Mouse (Mus musculus): ENCODE results near the gene Ddx39.

Gene Ddx39

DNA sequence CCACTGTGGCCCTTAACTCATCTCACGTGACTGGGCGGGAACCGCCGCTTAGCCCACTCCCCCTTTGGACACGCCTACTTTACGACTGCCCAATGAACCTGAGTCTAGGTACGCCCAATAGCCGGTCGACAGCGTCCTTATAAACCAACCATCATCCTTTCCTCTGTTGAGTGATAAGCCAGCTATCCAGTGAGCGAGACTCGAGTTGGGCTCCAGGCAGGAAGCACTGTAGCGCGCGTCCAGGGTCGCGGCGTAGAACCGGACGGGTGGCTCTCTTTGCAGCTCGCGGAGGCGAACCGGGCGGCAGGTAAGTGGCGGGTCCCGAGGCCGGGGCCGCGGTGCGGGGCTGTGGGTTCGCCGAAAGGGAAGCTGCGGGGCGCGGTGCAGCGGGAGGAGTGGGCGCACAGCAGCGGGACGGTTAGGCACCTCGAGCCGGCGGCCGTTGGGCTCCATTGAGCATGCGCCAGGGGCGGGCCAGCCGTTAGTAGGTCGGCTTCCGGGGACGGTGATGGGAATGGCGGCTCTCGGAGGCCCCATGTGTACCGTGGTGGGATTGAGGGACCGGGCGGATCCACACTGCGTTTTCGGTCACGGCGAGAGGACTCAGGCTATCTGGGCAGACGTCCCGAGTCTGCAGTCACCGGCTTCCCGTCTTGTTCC lies at the start of gene Ddx39:
TSS of gene Ddx39 (plus strand) at position 147 of the 660 bp plus-strand sequence.
- peak; percentile 99 for DNase-seq (ENCODE audit: low spot score)

- DNase-seq (ENCODE audit: low spot score): no peak
These were observed 48.8 kb upstream of the Ddx39 start, which contains the start of gene Ptger1 for GRCm38 (mm10) chr8:83665969-83666865. Gene Ptger1 (plus strand): TSS chr8:83666678.

GRCm38 (mm10) chr8:83666866-83667234 lies 48.1 kb upstream of the Ddx39 start:
- no peak for DNase-seq (ENCODE audit: low spot score)

- DNase-seq (ENCODE audit: low spot score): no peak
These were observed 47.5 kb upstream of the Ddx39 start for GRCm38 (mm10) chr8:83667526-83667925.

- peak; percentile 46 for DNase-seq (ENCODE audit: low spot score)
These were observed 46.7 kb upstream of the Ddx39 start for GRCm38 (mm10) chr8:83668010-83668916.

DNA sequence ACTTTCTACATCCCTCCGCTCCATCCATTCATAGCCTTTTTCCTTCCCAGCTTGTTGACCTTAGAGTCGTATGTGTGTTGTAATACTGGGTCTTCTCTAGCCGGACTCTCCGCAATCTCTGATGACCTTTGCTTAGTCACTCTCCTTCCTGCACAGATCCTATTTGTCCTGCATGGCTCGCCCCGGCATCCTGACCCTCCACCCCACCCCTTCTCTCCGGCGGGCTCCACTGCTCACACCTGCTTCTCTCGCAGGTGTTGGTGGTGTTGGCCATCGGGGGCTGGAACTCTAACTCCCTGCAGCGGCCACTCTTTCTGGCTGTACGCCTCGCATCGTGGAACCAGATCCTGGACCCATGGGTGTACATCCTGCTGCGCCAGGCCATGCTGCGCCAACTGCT lies 46.0 kb upstream of the Ddx39 start:
- no peak for DNase-seq (ENCODE audit: low spot score)

DNA sequence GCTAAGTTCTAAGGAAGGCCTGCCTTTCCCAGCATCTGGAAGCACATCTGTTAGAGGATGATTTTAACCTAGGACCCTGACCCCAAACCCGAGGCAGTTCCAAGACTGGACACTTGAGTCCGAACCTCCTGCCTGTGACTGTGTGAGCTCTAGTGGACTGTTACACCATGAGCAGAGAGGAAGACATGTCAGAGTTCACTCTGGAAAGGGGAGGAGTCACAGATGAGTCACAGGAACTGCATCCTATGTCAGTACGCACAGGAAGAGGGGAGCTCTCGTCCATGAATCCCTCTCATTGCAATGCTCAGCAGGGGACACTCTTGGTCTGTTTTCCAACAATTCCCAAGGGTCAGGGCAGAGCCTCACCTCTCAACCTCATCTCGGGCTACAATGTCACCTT lies 42.0 kb upstream of the Ddx39 start:
- no peak for DNase-seq (ENCODE audit: low spot score)

GRCm38 (mm10) chr8:83674497-83674896 lies 40.5 kb upstream of the Ddx39 start:
- DNase-seq (ENCODE audit: low spot score): no peak

DNA sequence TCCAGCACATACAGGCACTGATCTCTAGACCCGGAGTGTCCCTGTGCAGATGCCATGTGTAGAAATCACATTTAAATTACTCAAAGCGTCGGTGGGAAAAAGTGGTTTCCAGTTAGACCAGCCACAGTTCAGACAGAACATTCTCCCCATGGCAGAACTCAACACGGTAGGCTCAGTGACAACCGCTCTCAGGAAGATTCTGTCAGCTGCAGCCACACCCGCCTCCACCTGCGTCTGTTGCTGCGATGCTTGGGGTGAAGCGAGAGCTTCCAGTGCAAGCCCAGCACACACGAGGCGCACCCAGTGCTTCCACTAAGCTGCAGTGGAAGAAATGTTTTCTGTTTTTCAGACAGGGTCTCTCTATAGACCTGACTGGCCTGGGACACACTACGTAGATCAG lies 35.1 kb upstream of the Ddx39 start:
- no peak for DNase-seq (ENCODE audit: low spot score)

DNA sequence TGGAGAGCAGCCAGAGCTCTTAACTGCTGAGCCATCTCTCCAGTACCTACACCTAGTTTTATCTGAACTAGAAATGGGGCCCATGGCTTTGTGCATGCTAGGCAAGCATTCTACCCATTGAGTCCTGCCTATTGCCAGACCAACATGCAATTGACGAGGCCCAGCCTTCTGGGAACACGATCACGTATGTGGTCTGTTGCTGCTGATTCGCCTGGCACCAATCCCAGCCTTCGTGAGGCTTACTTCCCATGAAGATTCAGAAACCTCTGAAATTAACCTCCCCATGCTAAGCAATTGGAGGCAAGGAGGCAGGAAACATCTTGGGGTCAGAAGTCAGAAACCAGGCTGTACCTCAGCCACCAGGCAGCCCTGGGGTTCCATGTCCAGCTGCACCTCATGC lies 34.4 kb upstream of the Ddx39 start:
- no peak for DNase-seq (ENCODE audit: low spot score)

DNA sequence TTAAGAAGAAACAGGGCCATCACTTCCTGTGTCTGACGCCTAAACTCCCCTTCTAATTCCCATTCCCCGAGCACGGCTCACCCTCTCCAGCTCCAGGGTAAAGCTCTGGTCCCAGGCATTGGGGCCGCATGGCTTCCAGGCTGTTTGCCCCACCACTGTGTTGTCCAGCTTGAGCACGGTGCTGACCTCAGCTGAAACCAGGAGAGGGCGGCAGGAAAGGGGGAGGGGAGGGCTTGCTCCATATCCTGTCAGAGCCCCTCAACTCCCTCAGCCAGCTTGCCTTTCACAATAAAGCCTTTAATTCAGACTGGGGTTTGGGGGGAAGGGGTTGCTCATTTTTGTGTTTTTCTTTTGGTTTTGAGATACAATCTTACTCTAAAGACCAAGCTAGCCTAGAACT lies 33.9 kb upstream of the Ddx39 start:
- DNase-seq (ENCODE audit: low spot score): no peak

GRCm38 (mm10) chr8:83684517-83684916 lies 30.5 kb upstream of the Ddx39 start:
- no peak for DNase-seq (ENCODE audit: low spot score)

- DNase-seq (ENCODE audit: low spot score): no peak
These were observed 25.7 kb upstream of the Ddx39 start for GRCm38 (mm10) chr8:83689264-83689663.

DNA sequence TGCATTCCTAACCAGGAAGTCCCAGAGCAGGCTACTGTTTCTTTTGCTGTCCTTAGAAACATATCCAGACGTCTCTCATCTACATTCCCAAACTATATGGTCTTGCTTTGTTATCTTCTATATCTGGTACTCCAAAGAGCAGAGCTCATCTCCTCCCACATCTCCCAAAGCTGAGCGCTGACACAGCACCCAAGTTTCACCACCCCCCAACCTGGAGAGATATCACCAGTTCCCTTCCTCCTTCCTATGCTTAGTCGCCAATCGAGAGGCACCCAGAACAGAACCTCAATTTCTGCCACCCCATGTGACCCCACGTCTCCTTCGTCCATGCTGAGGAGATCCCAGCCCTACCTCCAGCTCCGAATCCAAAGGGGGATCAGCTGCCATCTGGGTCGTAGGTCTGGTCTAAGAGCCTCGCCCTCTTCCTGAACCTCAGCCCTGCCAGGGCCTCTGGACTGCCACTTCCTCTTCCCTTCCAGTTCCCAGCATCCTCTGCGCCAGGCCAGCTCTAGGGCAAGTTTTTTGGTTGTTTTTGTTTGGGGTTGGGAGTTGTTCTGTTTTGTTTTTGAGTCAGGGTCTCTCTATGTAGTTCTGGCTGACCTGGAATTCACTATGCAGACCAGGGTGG lies 21.3 kb upstream of the Ddx39 start:
- peak; percentile 19 for DNase-seq (ENCODE audit: low spot score)

DNA sequence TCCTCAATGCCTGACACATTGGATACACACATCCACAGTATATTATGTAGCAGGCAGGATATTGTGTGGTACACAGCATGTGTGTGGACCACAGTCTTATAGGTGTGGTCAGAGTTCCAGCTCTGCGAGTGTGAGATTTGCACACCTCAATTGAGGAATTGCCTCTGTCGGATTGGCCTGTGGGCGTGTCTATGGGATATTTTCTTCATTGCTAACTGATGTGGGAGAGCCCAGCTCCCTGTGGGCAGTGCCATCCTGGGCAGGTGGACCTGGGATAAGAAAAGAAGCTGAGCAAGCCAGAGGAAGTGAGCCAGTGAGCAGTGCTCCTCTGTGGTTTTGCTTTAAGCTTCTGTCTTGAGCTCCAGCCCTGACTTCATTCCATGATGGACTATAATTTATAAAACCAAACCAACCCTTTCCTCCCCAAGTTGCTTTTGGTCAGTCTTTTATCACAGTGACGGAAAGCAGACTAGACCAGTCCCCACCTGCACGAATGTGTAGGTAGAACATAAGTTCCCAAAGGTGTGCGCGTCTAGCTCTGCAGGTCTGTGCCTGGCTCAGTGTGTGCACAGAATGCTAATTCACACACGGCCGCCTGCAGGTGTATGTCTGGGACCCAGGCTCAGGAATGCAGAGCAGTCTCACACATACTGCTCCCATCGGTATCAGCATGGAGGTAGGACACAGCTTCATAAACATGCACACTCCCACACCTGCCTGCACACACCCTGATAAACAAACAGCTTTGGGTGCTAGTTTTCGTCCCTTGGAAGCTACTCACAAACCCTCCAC lies 20.4 kb upstream of the Ddx39 start:
- DNase-seq (ENCODE audit: low spot score): no peak

DNA sequence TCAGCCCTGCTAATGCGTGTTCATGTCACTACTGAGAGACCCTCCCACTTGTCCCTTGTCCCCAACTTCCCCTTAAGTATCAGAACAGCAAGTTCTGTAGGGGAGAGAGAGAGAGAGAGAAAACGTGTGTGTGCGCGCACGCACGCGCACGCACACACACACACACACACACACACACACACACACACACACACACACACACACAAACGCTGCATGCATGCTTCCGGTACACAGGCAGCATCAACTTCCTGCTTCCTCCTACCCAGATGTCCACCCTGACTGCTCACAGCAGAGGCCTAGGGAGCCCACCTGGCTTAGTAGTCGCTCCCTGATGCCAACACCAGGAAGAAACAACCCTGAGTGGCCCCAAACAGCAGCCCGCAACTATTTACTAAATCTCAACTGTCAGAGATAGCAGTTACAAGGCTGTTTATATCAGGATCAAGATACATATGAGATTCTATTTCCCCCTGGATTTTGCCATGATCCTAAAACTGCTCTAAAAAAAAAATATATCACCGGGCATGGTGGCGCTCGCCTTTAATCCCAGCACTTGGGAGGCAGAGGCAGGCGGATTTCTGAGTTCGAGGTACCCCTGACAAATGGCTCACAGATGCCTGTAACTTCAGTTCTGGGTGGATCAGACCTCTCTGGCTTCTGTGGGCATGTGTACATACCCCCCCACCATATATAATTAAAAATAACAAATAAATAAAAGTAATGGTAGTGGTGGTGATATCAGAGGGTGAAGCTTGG lies 19.4 kb upstream of the Ddx39 start:
- DNase-seq (ENCODE audit: low spot score): peak; percentile 68

DNA sequence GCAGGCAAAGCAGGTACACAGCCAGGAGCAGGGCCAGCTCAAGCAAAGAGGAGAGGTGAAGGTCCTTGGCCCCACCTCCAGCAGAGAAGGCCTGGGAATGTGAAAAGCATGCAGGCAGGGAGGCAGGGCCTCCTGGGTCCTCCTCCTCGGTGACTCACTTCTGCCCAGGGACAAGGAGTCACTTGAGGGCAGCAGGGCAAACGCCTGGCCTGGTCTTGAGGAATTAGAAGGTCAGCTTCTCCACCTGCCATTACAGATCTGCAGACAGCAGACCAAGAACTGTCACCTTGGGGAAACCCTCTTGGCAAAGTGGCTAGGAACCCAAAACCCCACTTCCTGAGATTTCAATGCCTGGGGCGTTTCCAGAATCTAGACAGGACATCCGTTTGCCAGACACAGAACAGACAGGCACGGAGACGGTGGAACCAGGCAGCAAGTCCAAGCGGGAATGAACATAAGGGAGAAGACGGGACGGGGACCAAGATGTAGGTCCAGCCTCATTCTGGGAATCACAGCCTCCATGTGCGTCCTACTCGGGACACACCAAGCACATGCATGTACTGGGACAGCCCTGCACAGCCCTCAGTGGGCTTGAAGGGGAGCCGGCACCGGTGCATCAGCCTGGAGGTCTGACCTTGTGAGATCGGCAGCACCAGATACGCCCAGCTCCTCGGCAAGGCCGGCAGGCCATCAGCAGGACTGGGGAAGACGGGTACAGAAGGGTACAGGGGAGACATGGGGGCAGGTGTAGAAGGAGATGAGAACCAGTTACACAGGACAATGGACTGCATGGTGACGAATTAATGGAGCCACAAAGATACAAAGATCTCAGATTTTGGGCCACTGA lies 17.4 kb upstream of the Ddx39 start:
- DNase-seq (ENCODE audit: low spot score): no peak

- DNase-seq (ENCODE audit: low spot score): peak; percentile 84
These were observed 16.7 kb upstream of the Ddx39 start for GRCm38 (mm10) chr8:83698291-83698660.

DNA sequence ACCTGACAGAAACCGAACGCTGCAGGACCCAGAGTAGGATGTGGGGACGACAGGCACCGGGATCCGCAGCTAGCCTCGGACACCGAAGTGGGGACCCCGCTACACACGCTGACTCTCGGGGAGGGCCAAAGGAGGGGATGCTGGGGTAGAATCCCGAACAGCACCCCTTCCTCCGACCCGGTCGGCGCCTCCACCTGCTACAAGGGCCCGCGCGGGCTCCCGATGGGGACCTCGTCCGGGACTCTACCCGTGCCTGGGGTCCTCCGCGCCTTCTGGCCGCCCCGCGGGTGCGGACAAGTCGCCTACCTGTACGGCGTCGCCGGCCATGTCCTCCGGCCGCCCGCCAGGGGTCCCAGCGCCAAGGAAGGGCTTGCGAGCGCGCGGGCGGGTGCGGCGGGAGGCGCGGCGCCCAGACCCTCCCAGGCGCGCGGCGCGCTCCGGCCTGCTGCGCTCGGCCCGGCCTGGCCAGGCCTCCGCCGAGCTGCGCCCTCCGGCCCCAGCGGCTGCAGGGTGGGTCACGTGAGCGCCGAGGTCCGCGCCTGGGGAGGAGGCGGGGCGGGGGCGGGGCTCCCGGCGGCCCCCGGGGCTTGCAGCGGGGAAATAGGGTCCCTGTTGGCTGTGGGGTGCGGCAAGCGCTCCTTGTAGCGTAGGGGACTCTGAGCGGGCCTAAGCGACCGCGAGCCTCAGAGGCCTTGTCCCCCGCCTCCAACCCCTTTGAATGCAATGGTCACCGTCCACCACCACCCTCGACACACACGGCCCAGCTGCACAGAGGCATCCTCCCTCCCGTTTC lies 16.1 kb upstream of the Ddx39 start, which contains the start of gene Pkn1:
TSS of gene Pkn1 (minus strand) at position 519 of the 793 bp plus-strand sequence.
- DNase-seq (ENCODE audit: low spot score): no peak

Measured in T-cell, adult 2 months (primary cell).